ENCODE assay signal across 8 mouse cellular contexts in the genomic region with DNA sequence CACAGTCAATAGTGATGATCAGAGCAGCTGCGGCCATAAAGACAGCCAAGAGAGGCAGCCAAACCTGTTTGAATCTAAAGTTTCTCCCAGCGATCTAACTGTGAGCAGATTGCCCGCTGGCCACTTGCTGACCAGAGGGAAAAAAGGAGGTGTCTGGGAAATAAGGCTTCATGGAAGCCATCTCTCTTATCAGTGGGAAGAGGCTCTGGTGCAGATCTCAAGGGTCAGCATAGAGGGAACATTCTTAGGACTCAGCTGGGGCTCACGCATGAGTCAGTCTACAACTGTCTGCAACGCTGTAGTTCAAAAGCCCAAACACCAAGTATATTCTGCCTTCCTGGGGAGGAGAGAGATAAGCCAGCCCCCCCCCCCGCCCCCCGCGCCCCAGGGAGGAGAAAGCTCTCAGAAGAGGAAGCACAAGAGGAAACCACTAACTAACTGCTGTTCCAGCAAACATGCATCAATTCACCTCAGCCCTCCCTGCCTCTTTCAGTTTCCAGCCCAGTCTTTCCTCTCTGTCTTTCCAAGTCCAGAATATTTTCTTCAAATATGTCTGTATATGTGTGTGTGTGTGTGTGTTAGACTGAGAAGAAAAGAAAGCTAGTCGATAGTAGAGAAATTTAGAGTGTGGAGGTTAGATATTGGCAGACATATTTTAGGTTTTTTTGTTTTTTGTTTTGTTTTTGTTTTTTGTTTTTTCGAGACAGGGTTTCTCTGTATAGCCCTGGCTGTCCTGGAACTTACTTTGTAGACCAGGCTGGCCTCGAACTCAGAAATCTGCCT. TPM values are rescaled to one million over a fixed set of nuclear protein-coding genes. Genes with fewer than 3 reads are reported as not detected.
DNase-seq lines count a peak whose midpoint lies in the region; ATAC-seq and TF ChIP-seq lines count a peak whose summit lies in the region.

No protein-coding gene starts in this region.

- ATAC-seq in stomach, postnatal 0 days (ENCODE audit: low FRiP score, low TSS enrichment), result no peak
- ATAC-seq in erythroid progenitor cell, adult 5-6 weeks (replicated peaks; ENCODE audit: low FRiP score, poor library complexity, severe bottlenecking), result no peak

- intact Hi-C loops in heart, postnatal 10 days (cut with DNase I), result no loop called here

- peak overlapping the region; percentile 99 for H3K27ac ChIP-seq in stomach, postnatal 0 days (replicated peaks)

- H3K9me3 ChIP-seq in stomach, postnatal 0 days (ENCODE audit: control insufficient read depth, low read length), result no peaks in the 10 kb centered on the region

- WGBS in stomach, postnatal 0 days, result 20% methylated on average over 11 of the region's 11 CpGs

- TF ChIP-seq EP300 in stomach, postnatal 0 days (optimal IDR thresholded peaks at IDR 0.05), result no peak

- TF ChIP-seq CTCF in stomach, postnatal 0 days (IDR thresholded peaks at IDR 0.05; ENCODE audit: low read depth), result no peak

- DNase-seq in heart, adult 11 months, result peak; percentile 95
- DNase-seq in heart, adult 8-10 months (ENCODE audit: low spot score), result no peak
- DNase-seq in MEL-GATA-1-ER (ENCODE audit: extremely low read depth, low read depth) (peak; percentile 83), liver (peak; percentile 80)
- DNase-seq in heart, postnatal 10 days, result peak; percentile 64 to 68
- DNase-seq in stomach, postnatal 0 days (ENCODE audit: low spot score), result peak; percentile 57
- DNase-seq in layer of hippocampus, adult 8-10 months (ENCODE audit: low spot score in 2 of 2), result no peak

- H3K36me3 ChIP-seq in stomach, postnatal 0 days (ENCODE audit: control insufficient read depth, insufficient read depth, low read length), result peaks cover 6% of the 10 kb centered on the region

- peaks cover 12% of the 10 kb centered on the region; the same call in 1 of the 2 replicates for H3K4me1 ChIP-seq in stomach, postnatal 0 days (replicated peaks; ENCODE audit: control insufficient read depth, insufficient read depth)

- no peak overlapping the region for H3K9ac ChIP-seq in stomach, postnatal 0 days (ENCODE audit: low read length)

- H3K27me3 ChIP-seq in stomach, postnatal 0 days (ENCODE audit: control insufficient read depth, insufficient read depth, low read length), result no peaks in the 10 kb centered on the region

- H3K4me3 ChIP-seq in stomach, postnatal 0 days (ENCODE audit: low read depth, low read length), result 0 out of 2 replicates have a peak overlapping the region, but pooled peaks have one; percentile 3

- peak overlapping the region; percentile 42 for H3K4me2 ChIP-seq in stomach, postnatal 0 days (replicated peaks; ENCODE audit: low read depth)

RNA-seq across cellular contexts. Expression of a gene that starts 1.4 kb away (rescaled TPM):
- total RNA-seq in heart, adult 8-10 months (2022), result 10 to 100 TPM; 21.6 to 33.8 (median 30.0) TPM
- 100 to 1,000 TPM; 115 to 118 TPM for total RNA-seq in heart, postnatal 10 days (2021)
- 344 and 360 TPM in 2 replicates for polyA plus RNA-seq in stomach, postnatal 0 days (2015; fragmentation: Nextera tagmentation; extraction: Ambion mirVana)
- total RNA-seq in layer of hippocampus, adult 8-10 months (2022), result 10 to 100 TPM in 2 of 4 experiments, 1 to 10 TPM in 2; 9.2 to 27.8 (median 15.9) TPM
- 91.0 and 110 TPM in 2 replicates for total RNA-seq in erythroid progenitor cell, adult 5-6 weeks (2015; ENCODE audit: low replicate concordance)
- 68.3 and 95.5 TPM in 2 replicates for total RNA-seq in erythroid progenitor cell, adult 5-6 weeks (2017; ENCODE audit: low replicate concordance)

RNA-seq across cellular contexts. Expression of a gene that starts 1.8 kb away (rescaled TPM):
- total RNA-seq in heart, adult 8-10 months (2022), result under 1 TPM in 2 of 4 experiments, not detected in 2; 0.33 to 0.56 TPM
- 1 to 10 TPM; 2.0 TPM for total RNA-seq in heart, postnatal 10 days (2021)
- polyA plus RNA-seq in stomach, postnatal 0 days (2015; fragmentation: Nextera tagmentation; extraction: Ambion mirVana), result 1.9 and 2.7 TPM in 2 replicates
- total RNA-seq in layer of hippocampus, adult 8-10 months (2022), result 1 to 10 TPM; 1.1 to 2.1 (median 1.4) TPM
- total RNA-seq in erythroid progenitor cell, adult 5-6 weeks (2015; ENCODE audit: low replicate concordance), result 36.9 and 39.6 TPM in 2 replicates
- 27.3 and 50.9 TPM in 2 replicates for total RNA-seq in erythroid progenitor cell, adult 5-6 weeks (2017; ENCODE audit: low replicate concordance)

RNA-seq across cellular contexts. Expression of a gene that starts 10.5 kb away (rescaled TPM):
- total RNA-seq in heart, adult 8-10 months (2022), result 10 to 100 TPM; 13.5 to 22.7 (median 21.5) TPM
- total RNA-seq in heart, postnatal 10 days (2021), result 10 to 100 TPM; 84.5 to 86.1 TPM
- 84.8 and 86.8 TPM in 2 replicates for polyA plus RNA-seq in stomach, postnatal 0 days (2015; fragmentation: Nextera tagmentation; extraction: Ambion mirVana)
- 10 to 100 TPM in 3 of 4 experiments, 1 to 10 TPM in 1; 8.8 to 20.3 (median 14.9) TPM for total RNA-seq in layer of hippocampus, adult 8-10 months (2022)
- total RNA-seq in erythroid progenitor cell, adult 5-6 weeks (2015; ENCODE audit: low replicate concordance), result 2.1 TPM in 1 of 2 replicates, not detected in the other
- 1.5 and 5.6 TPM in 2 replicates for total RNA-seq in erythroid progenitor cell, adult 5-6 weeks (2017; ENCODE audit: low replicate concordance)

RNA-seq across cellular contexts. Expression of a gene that starts 16.8 kb away (rescaled TPM):
- not detected for total RNA-seq in heart, adult 8-10 months (2022)
- total RNA-seq in heart, postnatal 10 days (2021), result not detected
- 260 and 317 TPM in 2 replicates for polyA plus RNA-seq in stomach, postnatal 0 days (2015; fragmentation: Nextera tagmentation; extraction: Ambion mirVana)
- total RNA-seq in layer of hippocampus, adult 8-10 months (2022), result not detected
- not detected in 2 replicates for total RNA-seq in erythroid progenitor cell, adult 5-6 weeks (2015; ENCODE audit: low replicate concordance)
- not detected in 2 replicates for total RNA-seq in erythroid progenitor cell, adult 5-6 weeks (2017; ENCODE audit: low replicate concordance)

RNA-seq across cellular contexts. Expression of a gene that starts 17.6 kb away (rescaled TPM):
- 1 to 10 TPM in 1 of 4 experiments, under 1 TPM in 3; 0.34 to 1.0 (median 0.85) TPM for total RNA-seq in heart, adult 8-10 months (2022)
- total RNA-seq in heart, postnatal 10 days (2021), result under 1 TPM; 0.55 to 0.77 TPM
- polyA plus RNA-seq in stomach, postnatal 0 days (2015; fragmentation: Nextera tagmentation; extraction: Ambion mirVana), result 0.49 and 0.96 TPM in 2 replicates
- total RNA-seq in layer of hippocampus, adult 8-10 months (2022), result under 1 TPM in 1 of 4 experiments, not detected in 3; 0.48 TPM
- 1.1 TPM in 1 of 2 replicates, not detected in the other for total RNA-seq in erythroid progenitor cell, adult 5-6 weeks (2015; ENCODE audit: low replicate concordance)
- not detected in 2 replicates for total RNA-seq in erythroid progenitor cell, adult 5-6 weeks (2017; ENCODE audit: low replicate concordance)

Comparison
In these comparisons a context has a peak if more than half of its experiments do, and no peak if none do; other contexts are left out.
1. DNase-seq: peak in heart, adult 11 months (single experiment), MEL-GATA-1-ER (single experiment), heart, postnatal 10 days (2 of 2), liver (single experiment) and stomach, postnatal 0 days (single experiment); none in heart, adult 8-10 months (single experiment) and layer of hippocampus, adult 8-10 months (0 of 2).
2. RNA of a gene that starts 1.8 kb away (total RNA-seq): 27.3 to 50.9 TPM in erythroid progenitor cell, adult 5-6 weeks; 2.0 TPM in heart, postnatal 10 days, 1.1 to 2.1 TPM in layer of hippocampus, adult 8-10 months and 0.33 to 0.56 TPM in heart, adult 8-10 months; every median in the first group is over 4 times any median in the second.